ENCODE assay signal across 8 mouse cellular contexts in genomic region chr11:69124498-69124847, GRCm38 (mm10). TPM values are rescaled to one million over a fixed set of nuclear protein-coding genes. Genes with fewer than 3 reads are reported as not detected.
DNase-seq lines count a peak whose midpoint lies in the region; ATAC-seq lines count a peak whose summit lies in the region.

No protein-coding gene starts in this region.

- no peak for ATAC-seq in monocyte, adult 5-6 weeks (replicated peaks; ENCODE audit: insufficient number of reproducible peaks, low FRiP score, low TSS enrichment, poor library complexity, severe bottlenecking)

- peaks cover 52% of the 10 kb centered on the region for H3K27me3 ChIP-seq in embryonic facial prominence, embryonic 10.5 days (replicated peaks; ENCODE audit: low read depth, poor library complexity, severe bottlenecking)

- no peaks in the 10 kb centered on the region for H3K9me3 ChIP-seq in embryonic facial prominence, embryonic 10.5 days

- intact Hi-C loops in heart, postnatal 36 days (cut with DNase I) = loop anchor here (1.0 kb wide), 2 partner anchors 61 to 83 kb away; no protein-coding TSS in a partner anchor

- no peaks in the 10 kb centered on the region for H3K36me3 ChIP-seq in embryonic facial prominence, embryonic 10.5 days (replicated peaks)

- peaks cover 54% of the 10 kb centered on the region for H3K4me1 ChIP-seq in embryonic facial prominence, embryonic 10.5 days

- peak overlapping the region; percentile 74 for H3K4me3 ChIP-seq in embryonic facial prominence, embryonic 10.5 days

- peak; percentile 86 for DNase-seq in CD4-positive, CD25-positive, alpha-beta regulatory T cell, adult 2 months (ENCODE audit: low read depth, low spot score)
- peak; percentile 61 for DNase-seq in WW6 (ENCODE audit: low read depth, low spot score)
- DNase-seq in embryonic facial prominence, embryonic 10.5 days (ENCODE audit: low spot score) = peak; percentile 60
- peak; percentile 69 to 70 for DNase-seq in heart, postnatal 36 days
- DNase-seq in large intestine, adult 2 months (ENCODE audit: low read depth, low spot score) = peak; percentile 46
- peak; percentile 80 for DNase-seq in lung, postnatal 10 days
- peak; percentile 63 for DNase-seq in right cerebral cortex, postnatal 14 days

- H3K27ac ChIP-seq in embryonic facial prominence, embryonic 10.5 days (replicated peaks) = no peak overlapping the region

- under 1% methylated on average over 3 of the region's 3 CpGs for WGBS in embryonic facial prominence, embryonic 10.5 days
- WGBS in large intestine, adult 2 months = 0% methylated on average over 3 of the region's 3 CpGs

RNA-seq across cellular contexts. Expression of gene Aloxe3, which starts 1.2 kb away (rescaled TPM):
- 0.04 and 0.19 TPM in 2 replicates for polyA plus RNA-seq in embryonic facial prominence, embryonic 10.5 days (2016; fragmentation: Nextera tagmentation; extraction: Ambion mirVana)
- total RNA-seq in heart, postnatal 36 days (2021) = not detected
- polyA plus RNA-seq in large intestine, adult 2 months (2012; rRNA removed) = 0.36 and 0.62 TPM in 2 replicates
- total RNA-seq in monocyte, adult 5-6 weeks (2017) = 0.32 to 0.57 TPM in 2 of 3 replicates, not detected in the other

RNA-seq across cellular contexts. Expression of gene 9130213A22Rik, which starts 2.1 kb away (rescaled TPM):
- 0.12 TPM in 1 of 2 replicates, not detected in the other for polyA plus RNA-seq in embryonic facial prominence, embryonic 10.5 days (2016; fragmentation: Nextera tagmentation; extraction: Ambion mirVana)
- total RNA-seq in heart, postnatal 36 days (2021) = under 1 TPM in 1 of 2 experiments, not detected in 1; 0.22 TPM
- polyA plus RNA-seq in large intestine, adult 2 months (2012; rRNA removed) = 0.14 and 0.25 TPM in 2 replicates
- not detected in 3 replicates for total RNA-seq in monocyte, adult 5-6 weeks (2017)

RNA-seq across cellular contexts. Expression of gene Hes7, which starts 4.3 kb away (rescaled TPM):
- 0.16 and 0.36 TPM in 2 replicates for polyA plus RNA-seq in embryonic facial prominence, embryonic 10.5 days (2016; fragmentation: Nextera tagmentation; extraction: Ambion mirVana)
- not detected for total RNA-seq in heart, postnatal 36 days (2021)
- 0.07 and 0.15 TPM in 2 replicates for polyA plus RNA-seq in large intestine, adult 2 months (2012; rRNA removed)
- total RNA-seq in monocyte, adult 5-6 weeks (2017) = 0.49 TPM in 1 of 3 replicates, not detected in the others

RNA-seq across cellular contexts. Expression of gene Per1, which starts 29.5 kb away (rescaled TPM):
- 6.1 and 7.3 TPM in 2 replicates for polyA plus RNA-seq in embryonic facial prominence, embryonic 10.5 days (2016; fragmentation: Nextera tagmentation; extraction: Ambion mirVana)
- total RNA-seq in heart, postnatal 36 days (2021) = 10 to 100 TPM; 34.2 to 82.1 TPM
- 6.1 and 13.9 TPM in 2 replicates for polyA plus RNA-seq in large intestine, adult 2 months (2012; rRNA removed)
- 44.9 to 89.7 TPM (median 81.1 TPM) in 3 replicates for total RNA-seq in monocyte, adult 5-6 weeks (2017)

RNA-seq across cellular contexts. Expression of gene Alox12b, which starts 32.3 kb away (rescaled TPM):
- polyA plus RNA-seq in embryonic facial prominence, embryonic 10.5 days (2016; fragmentation: Nextera tagmentation; extraction: Ambion mirVana) = 0.27 TPM in 1 of 2 replicates, not detected in the other
- not detected for total RNA-seq in heart, postnatal 36 days (2021)
- polyA plus RNA-seq in large intestine, adult 2 months (2012; rRNA removed) = 0.06 TPM in 1 of 2 replicates, not detected in the other
- not detected in 3 replicates for total RNA-seq in monocyte, adult 5-6 weeks (2017)
